Mouse (Mus musculus): ENCODE results near the gene Dennd1a.

DNA sequence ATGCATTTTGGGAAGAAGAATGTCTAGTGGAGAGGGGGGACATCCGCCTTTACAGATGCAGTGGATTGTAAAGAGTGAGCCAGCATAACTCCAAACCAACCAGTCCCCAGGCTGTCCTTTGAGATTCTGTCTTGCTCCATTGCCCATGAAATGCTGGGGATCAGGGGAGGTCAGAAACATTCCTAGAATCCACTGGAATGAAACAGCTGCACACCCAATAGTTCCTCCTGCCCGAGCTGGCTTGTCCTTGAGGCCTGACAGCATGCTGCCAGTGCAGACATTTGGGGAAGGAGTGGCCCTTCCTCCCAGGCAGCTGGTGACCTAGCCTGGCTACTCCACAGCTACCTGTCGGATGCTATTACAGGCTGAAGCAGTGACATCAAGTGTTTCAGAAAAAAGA is 246.3 kb downstream of the Dennd1a start:
- TF ChIP-seq MAX (IDR thresholded peaks at IDR 0.05): no peak
- TF ChIP-seq CTCF (IDR thresholded peaks at IDR 0.05; ENCODE audit: control insufficient read depth, insufficient read depth, insufficient read length): no peak
- no peak for TF ChIP-seq MYOD1 (IDR thresholded peaks at IDR 0.05; ENCODE audit: control insufficient read depth, insufficient read length, low read depth)

All from C2C12 (cell line).